Mouse (Mus musculus) liver, adult 2 months (tissue): ENCODE results near the gene 1110051M20Rik. TPM values are rescaled to one million over a fixed set of nuclear protein-coding genes. Genes with fewer than 3 reads are reported as not detected.
"Not testable (repeated sequence)": the region's sequence is repeated elsewhere in the genome, so short reads cannot be mapped to it uniquely, and the experiment has no call there.

Experiments used
- DNase-seq: peaks from one replicate; pipeline ENCODE4 v3.0.0-alpha.2; 2011; ENCODE audit warnings: low read depth, low spot score; ENCODE audit errors: extremely low read depth
- H3K27ac ChIP-seq: fragments of 200-500 bp; replicated peaks from 2 replicates; pipeline ENCODE4 v1.5.1; 2012; ENCODE audit warnings: low read depth, mild to moderate bottlenecking, control low read depth, inconsistent platforms, low read length; ENCODE audit not compliant: insufficient read depth
- H3K27me3 ChIP-seq: fragments of 200-500 bp; 2 replicates; pipeline ENCODE4 v1.6.1; 2012; ENCODE audit warnings: mild to moderate bottlenecking, moderate library complexity, low read length, inconsistent platforms; ENCODE audit not compliant: control insufficient read depth, insufficient read depth
- H3K36me3 ChIP-seq: fragments of 200-500 bp; 2 replicates; pipeline ENCODE4 v1.6.1; 2012; ENCODE audit warnings: low read length, inconsistent platforms; ENCODE audit not compliant: control insufficient read depth, insufficient read depth
- H3K4me1 ChIP-seq: fragments of 200-500 bp; 2 replicates; pipeline ENCODE4 v1.6.1; 2011; ENCODE audit warnings: low read length; ENCODE audit not compliant: control insufficient read depth, insufficient read depth
- H3K4me3 ChIP-seq: fragments of 200-500 bp; 2 replicates; pipeline ENCODE4 v1.5.1; 2011; ENCODE audit warnings: low read depth, mild to moderate bottlenecking, control low read depth, low read length, moderate library complexity; ENCODE audit not compliant: insufficient read depth
- H3K79me2 ChIP-seq: fragments of 200-500 bp; 2 replicates; pipeline ENCODE4 v1.6.1; 2012; ENCODE audit warnings: inconsistent platforms, mild to moderate bottlenecking, low read length, moderate library complexity; ENCODE audit not compliant: control insufficient read depth, insufficient read depth
- H3K9ac ChIP-seq: fragments of 200-500 bp; 2 replicates; pipeline ENCODE4 v1.6.1; 2012; ENCODE audit warnings: low read depth, mild to moderate bottlenecking, control low read depth, inconsistent platforms, low read length
- CTCF ChIP-seq: fragments of 200-500 bp; IDR thresholded peaks from 2 replicates; pipeline ENCODE4 v1.5.1; 2011; ENCODE audit warnings: low read depth, low read length, control low read depth
- POLR2A ChIP-seq: fragments of 200-500 bp; IDR thresholded peaks from 2 replicates; pipeline ENCODE4 v1.6.1; 2011; ENCODE audit warnings: low read length, control low read depth; ENCODE audit not compliant: insufficient read depth; ENCODE audit errors: extremely low read depth
- WGBS: fragments of 180-500 bp; shearing (Covaris S2); methylation state at CpG from one replicate; pipeline ENCODE4 v1.1.7; 2018; 5-methylcytosine and 5-hydroxymethylcytosine counted together
- polyA plus RNA-seq: library from polyadenylated mRNA; depleted of rRNA; stranded (reverse); fragments of >200 nt; gene quantifications from 2 replicates; pipeline ENCODE4 v1.2.3, GENCODE M21; 2012; rRNA removed
- total RNA-seq: library from RNA; depleted of rRNA; stranded (reverse); fragments of >200 nt; gene quantifications from 2 replicates; pipeline ENCODE4 v1.2.3, GENCODE M21; 2014; rRNA removed

1110051M20Rik gene
- 3.6 and 7.5 TPM in 2 replicates for total RNA-seq
- 1.7 and 2.8 TPM in 2 replicates for polyA plus RNA-seq

DNA sequence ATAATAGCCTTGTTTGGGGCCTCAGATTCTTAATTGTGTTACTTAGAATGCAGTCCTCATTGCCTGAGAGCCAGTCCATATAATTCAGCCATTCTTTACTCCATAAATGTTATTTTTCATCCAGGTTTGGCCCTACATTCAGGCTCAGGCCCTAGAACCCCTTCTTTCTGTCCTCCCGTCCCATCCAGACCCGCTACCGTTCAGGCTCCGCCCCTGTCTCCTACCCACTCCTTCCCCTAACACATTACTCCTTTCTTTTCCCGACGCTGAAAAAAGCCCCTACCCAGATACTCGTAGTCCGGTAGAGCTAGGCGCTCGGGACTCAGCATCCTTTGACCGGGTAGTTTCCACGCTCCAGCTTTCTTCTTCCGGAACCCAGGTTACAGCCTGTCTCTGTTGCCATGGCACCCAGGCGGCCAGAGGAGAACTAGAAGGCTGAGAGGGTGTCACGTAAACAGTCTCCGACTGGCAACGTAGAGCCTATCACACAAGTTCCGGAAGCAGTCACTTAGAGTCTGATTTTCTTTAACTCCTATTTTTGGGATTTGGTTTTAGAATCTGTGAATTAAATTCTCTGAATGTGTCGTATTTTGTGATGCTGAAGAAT, at the start of gene 1110051M20Rik:
Gene 1110051M20Rik (minus strand): TSS at position 419 of the 607 bp plus-strand sequence.
- no peaks in the 10 kb centered on the region for H3K4me1 ChIP-seq
- H3K79me2 ChIP-seq, result no peaks in the 10 kb centered on the region
- H3K27ac ChIP-seq, result no peak within 1 kb of the TSS
- 4% methylated on average over 19 of the region's 19 CpGs for WGBS
- TF ChIP-seq CTCF, result no peak
- TF ChIP-seq POLR2A, result no peak
- peak; percentile 79 for DNase-seq
- peak within 1 kb of the TSS; percentile 19 for H3K4me3 ChIP-seq
- no peaks in the 10 kb centered on the region for H3K27me3 ChIP-seq
- no peak within 1 kb of the TSS for H3K9ac ChIP-seq
- H3K36me3 ChIP-seq, result no peaks in the 10 kb centered on the region

GRCm38 (mm10) chr2:91493981-91494380, 49.5 kb upstream of the 1110051M20Rik start:
- Histone ChIP-seq H3K9ac (no peak overlapping the region), H3K79me2 (no peaks in the 10 kb centered on the region), H3K36me3 (peaks cover 36% of the 10 kb centered on the region), H3K4me1 (no peaks in the 10 kb centered on the region), H3K4me3 (no peak overlapping the region), H3K27ac (no peak overlapping the region), H3K27me3 (no peaks in the 10 kb centered on the region)
- no peak for TF ChIP-seq CTCF
- TF ChIP-seq POLR2A, result no peak
- DNase-seq, result no peak
- WGBS, result 96% methylated on average over 9 of the region's 9 CpGs

- no peak overlapping the region for H3K9ac ChIP-seq
- TF ChIP-seq CTCF (no peak), POLR2A (no peak)
- H3K4me3 ChIP-seq, result no peak overlapping the region
- no peak overlapping the region for H3K27ac ChIP-seq
- H3K79me2 ChIP-seq, result no peaks in the 10 kb centered on the region
- H3K27me3 ChIP-seq, result no peaks in the 10 kb centered on the region
- 94% methylated on average over 12 of the region's 12 CpGs for WGBS
- DNase-seq, result no peak
- peaks cover 48% of the 10 kb centered on the region for H3K36me3 ChIP-seq
- H3K4me1 ChIP-seq, result no peaks in the 10 kb centered on the region
Observed at GRCm38 (mm10) chr2:91492071-91492635, 47.6 kb upstream of the 1110051M20Rik start.

DNA sequence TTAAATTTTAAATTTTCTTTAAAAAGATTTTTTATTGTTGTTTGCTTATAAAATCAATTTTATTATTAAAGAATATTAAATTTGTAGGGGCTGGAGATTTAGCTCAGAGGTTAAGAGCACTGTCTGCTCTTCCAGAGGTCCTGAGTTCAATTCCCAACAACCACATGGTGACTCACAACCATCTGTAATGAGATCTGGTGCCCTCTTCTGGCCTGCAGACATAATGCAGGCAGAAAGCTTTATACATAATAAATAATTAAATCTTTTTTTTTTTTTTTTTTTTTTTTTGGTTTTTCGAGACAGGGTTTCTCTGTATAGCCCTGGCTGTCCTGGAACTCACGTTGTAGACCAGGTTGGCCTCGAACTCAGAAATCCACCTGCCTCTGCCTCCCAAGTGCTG, 42.8 kb upstream of the 1110051M20Rik start:
- DNase-seq, result not testable (repeated sequence)

GRCm38 (mm10) chr2:91485256-91485655, 40.8 kb upstream of the 1110051M20Rik start:
- WGBS, result 33% methylated on average over 6 of the region's 6 CpGs
- no peak overlapping the region for H3K27ac ChIP-seq

More for the DNA sequence above, 42.8 kb upstream of the 1110051M20Rik start:
- peaks cover 33% of the 10 kb centered on the region for H3K36me3 ChIP-seq
- H3K4me1 ChIP-seq, H3K79me2 ChIP-seq, H3K4me3 ChIP-seq, H3K9ac ChIP-seq, H3K27me3 ChIP-seq, H3K27ac ChIP-seq: not testable (repeated sequence)
- WGBS, result 68% methylated on average over 3 of the region's 3 CpGs

DNA sequence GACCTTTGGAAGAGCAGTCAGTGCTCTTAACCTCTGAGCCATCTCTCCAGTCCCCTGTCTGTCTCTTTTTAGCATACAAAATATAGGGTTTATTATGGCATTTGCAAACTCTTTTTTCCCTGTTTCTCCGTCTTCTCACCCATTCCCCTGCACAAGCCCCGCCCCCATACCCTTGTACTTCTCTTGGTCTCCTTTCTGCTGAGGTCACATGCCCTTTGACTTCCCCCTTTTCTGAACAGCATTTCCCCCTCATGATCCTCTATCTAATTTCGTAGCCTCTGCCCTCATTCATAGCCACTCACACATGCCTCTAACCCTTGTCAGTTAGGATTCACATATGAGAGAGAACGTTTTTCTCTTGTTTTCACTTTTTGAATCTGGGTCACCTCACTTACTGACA, 40.2 kb upstream of the 1110051M20Rik start:
- Histone ChIP-seq H3K9ac (no peak overlapping the region), H3K36me3 (peaks cover 18% of the 10 kb centered on the region), H3K4me3 (no peak overlapping the region), H3K4me1 (no peaks in the 10 kb centered on the region), H3K27ac (no peak overlapping the region), H3K79me2 (no peaks in the 10 kb centered on the region), H3K27me3 (no peaks in the 10 kb centered on the region)
- TF ChIP-seq POLR2A, result no peak
- no peak for TF ChIP-seq CTCF
- DNase-seq, result peak; percentile 30
- WGBS, result 71% methylated on average over 4 of the region's 4 CpGs

More at GRCm38 (mm10) chr2:91485256-91485655, 40.8 kb upstream of the 1110051M20Rik start:
- H3K9ac ChIP-seq, result no peak overlapping the region
- TF ChIP-seq POLR2A, result no peak
- H3K4me1 ChIP-seq, result no peaks in the 10 kb centered on the region
- H3K36me3 ChIP-seq, result peaks cover 22% of the 10 kb centered on the region
- H3K79me2 ChIP-seq, result no peaks in the 10 kb centered on the region
- no peaks in the 10 kb centered on the region for H3K27me3 ChIP-seq
- no peak overlapping the region for H3K4me3 ChIP-seq
- DNase-seq, result no peak
